Mouse (Mus musculus) activated CD4-positive, CD25-positive, alpha-beta regulatory T cell (primary cell): Measurements from ENCODE around the gene Chfr. TPM values are rescaled to one million over a fixed set of nuclear protein-coding genes. Genes with fewer than 3 reads are reported as not detected.

Source experiments
- polyA plus RNA-seq, 2 experiments: library from polyadenylated mRNA; unstranded; fragments of 100-300 nt; shearing (Covaris generic); gene quantifications; one replicate each; pipeline ENCODE4 v1.2.1; 2017

Chfr gene
- 10 to 100 TPM; 82.8 to 85.1 TPM for polyA plus RNA-seq

GRCm38 (mm10) chr5:110135293-110136086 lies at the start of gene Chfr:
Gene Chfr (plus strand): TSS chr5:110135842.

GRCm38 (mm10) chr5:110094030-110094846 lies 41.4 kb upstream of the Chfr start, which contains the start of gene Gm35315:
Gene Gm35315 (minus strand): TSS chr5:110094420.

GRCm38 (mm10) chr5:110099656-110100580 lies 35.7 kb upstream of the Chfr start, which contains the start of gene Plcxd1:
Gene Plcxd1 (plus strand): TSS chr5:110099969.

GRCm38 (mm10) chr5:110107581-110108304 lies 27.9 kb upstream of the Chfr start, which contains the start of gene Gtpbp6:
Gene Gtpbp6 (minus strand): TSS chr5:110108197.

GRCm38 (mm10) chr5:110109991-110110441 lies 25.6 kb upstream of the Chfr start, which contains the start of gene Zfp605:
Gene Zfp605 (plus strand): TSS chr5:110110092.

GRCm38 (mm10) chr5:110176362-110177020 lies 40.8 kb downstream of the Chfr start, which contains the start of gene Golga3:
Gene Golga3 (plus strand): TSS chr5:110176701.

Other genes with a start within 250 kb of the Chfr start
- 10 to 100 TPM; 15.2 to 19.7 TPM for gene Gm15446, start 212.4 kb upstream of the Chfr start, polyA plus RNA-seq
- gene Zfp932, start 139.3 kb upstream of the Chfr start, polyA plus RNA-seq: 10 to 100 TPM; 23.6 to 25.6 TPM
- gene Gm17655, start 63.3 kb upstream of the Chfr start, polyA plus RNA-seq: 10 to 100 TPM in 1 of 2 experiments, 1 to 10 TPM in 1; 9.2 to 11.5 TPM
- 1 to 10 TPM; 2.2 TPM for gene Gm35315, start 41.4 kb upstream of the Chfr start, polyA plus RNA-seq
- gene Plcxd1, start 35.9 kb upstream of the Chfr start, polyA plus RNA-seq: 1 to 10 TPM; 3.0 to 3.3 TPM
- 10 to 100 TPM; 54.7 to 58.9 TPM for gene Gtpbp6, start 27.6 kb upstream of the Chfr start, polyA plus RNA-seq
- gene Zfp605, start 25.8 kb upstream of the Chfr start, polyA plus RNA-seq: 1 to 10 TPM; 3.8 TPM
- 10 to 100 TPM; 22.5 to 25.0 TPM for gene Golga3, start 40.9 kb downstream of the Chfr start, polyA plus RNA-seq
- gene Ankle2, start 95.2 kb downstream of the Chfr start, polyA plus RNA-seq: 10 to 100 TPM; 42.5 to 44.7 TPM
- gene Pgam5, start 134.1 kb downstream of the Chfr start, polyA plus RNA-seq: 10 to 100 TPM; 52.1 to 68.5 TPM
- 1 to 10 TPM; 2.1 to 6.4 TPM for gene Pxmp2, start 150.3 kb downstream of the Chfr start, polyA plus RNA-seq
- 1 to 10 TPM; 5.5 to 8.0 TPM for gene Pole, start 150.5 kb downstream of the Chfr start, polyA plus RNA-seq
- gene P2rx2, start 207.4 kb downstream of the Chfr start, polyA plus RNA-seq: not detected
- not detected for gene Lrcol1, start 208.9 kb downstream of the Chfr start, polyA plus RNA-seq